Mouse (Mus musculus) neutrophil, adult 5-6 weeks (primary cell): ENCODE results near the gene Psme2. TPM values are rescaled to one million over a fixed set of nuclear protein-coding genes. Genes with fewer than 3 reads are reported as not detected.

Source experiments
- ATAC-seq: fragments of 151-379, 151-347 bp; 2 replicates; pipeline ENCODE4 v1.8.0; 2017; ENCODE audit warnings: mild to moderate bottlenecking, moderate TSS enrichment; ENCODE audit not compliant: insufficient number of reproducible peaks, poor library complexity, low FRiP score, severe bottlenecking; ENCODE audit errors: extremely low read depth
- total RNA-seq: library from RNA; stranded (forward); fragments of 200-1000 nt; gene quantifications from 2 replicates; pipeline ENCODE4 v1.2.3, GENCODE M21; 2017

Gene Psme2
- total RNA-seq, 1 experiment from 2014 or later = 175 TPM

DNA sequence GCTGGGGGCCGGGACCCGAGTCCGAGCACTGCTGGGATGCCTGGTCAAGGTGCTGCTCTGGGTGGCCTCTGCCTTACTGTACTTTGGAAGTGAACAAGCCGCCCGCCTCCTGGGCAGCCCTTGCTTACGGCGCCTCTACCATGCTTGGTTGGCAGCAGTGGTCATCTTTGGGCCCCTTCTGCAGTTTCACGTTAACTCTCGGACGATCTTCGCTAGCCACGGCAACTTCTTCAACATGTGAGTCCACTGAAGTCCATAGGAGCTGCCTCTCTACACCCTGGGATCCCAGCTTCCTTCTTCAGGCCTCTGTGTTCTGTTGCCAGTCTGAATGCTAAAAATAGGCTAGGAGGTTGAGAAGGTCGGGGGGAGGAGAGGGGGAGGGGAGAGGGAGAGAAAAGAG, 15.2 kb downstream of the Psme2 start:
- no peak for ATAC-seq

- no peak for ATAC-seq
Measured at GRCm38 (mm10) chr14:55575302-55575701, 15.6 kb downstream of the Psme2 start, which contains the start of gene Fitm1. TSS of gene Fitm1 (plus strand) at chr14:55575617.

DNA sequence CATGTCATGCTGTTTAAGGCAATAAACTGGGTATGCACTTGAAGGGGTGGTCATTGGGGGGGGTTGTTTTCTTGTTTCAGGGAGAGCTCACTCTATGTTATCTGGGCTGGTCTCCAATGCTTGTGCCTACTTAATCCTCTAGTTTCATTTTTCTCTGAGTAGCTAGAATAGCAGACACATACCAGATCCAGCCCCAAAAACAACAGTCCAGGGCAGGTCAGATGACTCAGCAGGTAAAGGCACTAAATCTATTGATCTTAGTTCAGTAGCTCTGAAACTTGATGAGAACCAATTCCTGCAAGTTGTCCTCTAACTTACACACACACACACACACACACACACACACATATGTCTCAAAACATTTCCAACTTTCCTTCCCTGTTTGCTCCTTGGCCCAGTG, 19.2 kb downstream of the Psme2 start:
- ATAC-seq = no peak

DNA sequence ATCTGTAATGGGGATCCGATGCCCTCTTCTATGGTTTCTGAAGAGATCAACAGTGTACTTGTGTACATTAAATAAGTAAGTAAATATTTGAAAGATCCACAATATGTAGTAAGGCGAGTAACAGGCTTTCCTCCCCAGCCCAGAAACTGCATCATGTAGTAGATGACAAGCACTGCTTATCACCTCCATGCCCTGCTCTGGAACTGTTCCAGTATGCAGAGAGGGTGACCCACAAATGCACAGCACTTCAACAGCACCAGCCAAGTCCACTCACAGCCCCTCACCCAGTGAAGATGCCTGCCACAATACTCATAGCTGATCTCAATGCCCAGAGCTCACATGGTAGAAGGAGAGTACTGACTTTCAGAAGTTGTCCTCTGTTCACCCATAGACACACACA, 20.3 kb downstream of the Psme2 start:
- no peak for ATAC-seq

DNA sequence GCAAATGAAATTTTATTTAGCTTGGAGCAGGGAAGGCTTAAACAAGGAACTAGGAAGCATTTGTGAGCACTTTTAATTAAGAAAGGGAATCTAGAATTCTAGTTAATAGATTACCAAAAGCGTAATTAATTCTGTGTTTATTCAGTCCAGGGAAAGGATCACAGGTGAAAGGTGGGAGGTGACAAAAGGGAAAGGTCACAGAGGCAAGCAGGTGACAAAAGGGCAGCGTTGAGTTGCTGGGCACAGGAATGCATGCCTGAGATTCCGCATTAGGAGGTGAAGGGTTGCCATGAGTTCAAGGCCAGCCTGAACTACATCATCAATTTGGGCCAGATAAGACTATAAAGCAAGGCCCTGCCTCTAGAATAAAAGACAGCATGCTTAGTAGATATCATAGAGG, 23.4 kb downstream of the Psme2 start:
- no peak for ATAC-seq

DNA sequence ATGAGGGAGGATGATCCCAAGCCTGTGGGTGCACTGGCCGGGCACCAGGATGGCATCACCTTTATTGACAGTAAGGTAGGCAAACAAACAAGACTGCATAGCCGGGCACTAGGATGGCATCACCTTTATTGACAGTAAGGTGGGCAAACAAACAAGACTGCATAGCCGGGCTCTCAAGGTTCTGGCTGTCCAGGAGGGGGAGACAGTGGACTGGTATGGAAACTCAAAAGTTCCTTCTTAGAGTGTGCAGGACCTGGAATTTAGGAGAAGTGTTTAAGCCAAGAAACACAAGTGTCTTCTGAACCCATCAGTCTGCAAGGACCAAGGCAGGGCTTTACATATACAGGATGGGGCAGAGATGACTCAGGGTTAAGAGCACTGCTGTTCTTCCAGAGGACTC, 25.2 kb downstream of the Psme2 start:
- no peak for ATAC-seq

DNA sequence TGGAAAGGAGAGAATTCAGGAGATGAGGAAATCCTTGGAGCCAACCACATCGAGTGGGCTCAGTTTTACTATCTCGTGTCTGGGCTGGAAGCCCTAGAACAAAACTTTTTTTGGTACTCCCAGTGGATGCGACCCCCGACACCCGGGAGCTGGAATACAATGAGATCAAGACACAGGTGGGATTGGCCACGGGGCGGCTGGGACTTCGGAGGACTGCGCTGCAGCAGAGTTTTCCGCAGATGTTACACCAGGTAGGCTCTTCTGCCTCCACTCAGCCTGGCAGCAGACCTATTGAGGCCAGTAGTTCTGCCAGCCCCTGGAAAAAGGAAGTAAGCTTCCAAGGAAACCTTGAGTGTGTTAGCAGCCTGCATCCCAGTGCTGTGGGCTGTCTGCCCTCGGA, 27.7 kb downstream of the Psme2 start:
- no peak for ATAC-seq

DNA sequence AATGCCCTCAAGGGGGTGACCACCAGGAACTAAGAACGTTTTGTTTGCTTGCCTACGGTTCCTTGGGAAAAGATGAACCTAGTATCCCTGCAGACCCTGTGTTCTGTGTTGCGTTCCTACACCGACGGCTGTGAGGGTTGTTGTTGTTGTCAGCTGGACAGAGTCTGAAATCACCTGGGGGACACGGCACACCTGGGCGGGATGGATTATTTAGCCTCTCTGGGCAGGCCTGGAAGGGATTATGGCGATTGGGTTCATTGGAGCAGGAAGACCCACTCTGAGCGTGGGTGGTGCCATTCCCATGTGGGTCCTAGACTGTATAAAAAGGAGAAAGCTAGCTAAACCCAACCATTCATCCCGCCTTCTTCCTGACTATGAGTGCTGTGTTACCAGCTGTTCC, 29.1 kb downstream of the Psme2 start:
- ATAC-seq = no peak

DNA sequence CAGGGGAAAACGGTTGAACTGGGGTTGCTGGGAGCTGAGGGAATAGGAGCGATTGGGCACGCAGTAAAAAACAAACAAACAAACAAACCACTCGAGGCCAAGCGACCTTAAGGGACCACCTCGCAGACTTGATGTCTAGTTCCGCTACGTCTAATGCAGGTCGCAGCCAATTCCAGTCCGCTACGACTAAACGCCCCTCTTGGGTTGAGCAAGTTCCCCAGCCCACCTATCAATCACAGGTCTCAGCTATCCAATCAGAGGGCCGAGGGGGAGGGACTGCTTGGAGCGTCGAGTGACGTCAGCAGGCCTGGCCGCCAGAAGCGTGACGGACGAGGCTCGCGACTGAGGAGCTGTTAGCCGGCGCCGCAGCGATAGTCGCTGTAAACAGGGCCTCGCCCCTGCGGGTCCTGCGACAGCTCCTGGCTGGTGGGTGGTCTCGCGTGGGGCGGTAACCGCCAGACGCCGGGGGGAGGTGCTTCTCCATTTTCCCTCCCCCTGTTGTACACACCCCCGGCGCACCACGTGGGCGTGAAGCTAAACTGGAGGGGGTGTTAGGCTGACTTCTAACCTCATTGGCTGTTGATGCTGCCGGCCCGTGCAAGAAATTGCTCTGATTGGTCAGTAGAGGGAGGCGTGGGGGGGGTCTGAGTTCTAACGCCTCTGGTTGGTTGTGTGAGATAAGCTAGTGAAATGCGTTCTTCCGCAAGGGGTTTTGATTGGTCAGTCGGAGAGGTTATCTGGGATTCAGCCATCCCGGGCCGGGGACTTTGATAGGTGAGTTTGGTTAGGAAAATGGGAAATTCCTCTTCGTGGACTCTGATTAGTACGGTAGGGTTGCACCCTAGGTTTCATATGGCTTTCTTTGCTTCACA, 30.5 kb downstream of the Psme2 start, which contains the start of gene A730061H03Rik:
Gene A730061H03Rik (minus strand): TSS at position 205 of the 872 bp plus-strand sequence.
- ATAC-seq = peak; percentile 77

DNA sequence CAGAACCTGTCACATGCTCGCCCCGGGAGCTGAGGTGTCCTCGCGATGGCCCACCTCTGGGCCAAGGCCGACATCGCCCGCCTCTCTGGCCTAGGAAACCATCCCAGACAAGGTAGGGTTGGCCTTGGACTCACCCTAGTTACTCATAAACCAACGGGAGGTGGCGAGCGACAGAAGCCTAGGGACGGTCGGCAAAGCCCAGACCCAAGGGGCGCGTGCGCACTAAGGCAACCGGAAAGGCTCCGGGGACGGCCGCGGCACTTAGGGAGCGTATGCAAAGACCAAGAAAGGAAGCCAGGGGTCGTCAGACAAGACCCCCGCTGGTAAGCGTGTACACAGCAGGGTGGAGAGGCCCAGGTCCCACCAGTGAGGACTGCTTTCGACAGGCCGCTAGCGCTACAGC, 31.1 kb downstream of the Psme2 start, which contains the start of gene Dcaf11:
Gene Dcaf11 (plus strand): TSS at position 208 of the 403 bp plus-strand sequence.
- ATAC-seq = peak; percentile 42

- ATAC-seq = no peak
Measured at GRCm38 (mm10) chr14:55558740-55559448, 32.0 kb downstream of the Psme2 start.

GRCm38 (mm10) chr14:55557587-55557986, 33.3 kb downstream of the Psme2 start:
- ATAC-seq = no peak

DNA sequence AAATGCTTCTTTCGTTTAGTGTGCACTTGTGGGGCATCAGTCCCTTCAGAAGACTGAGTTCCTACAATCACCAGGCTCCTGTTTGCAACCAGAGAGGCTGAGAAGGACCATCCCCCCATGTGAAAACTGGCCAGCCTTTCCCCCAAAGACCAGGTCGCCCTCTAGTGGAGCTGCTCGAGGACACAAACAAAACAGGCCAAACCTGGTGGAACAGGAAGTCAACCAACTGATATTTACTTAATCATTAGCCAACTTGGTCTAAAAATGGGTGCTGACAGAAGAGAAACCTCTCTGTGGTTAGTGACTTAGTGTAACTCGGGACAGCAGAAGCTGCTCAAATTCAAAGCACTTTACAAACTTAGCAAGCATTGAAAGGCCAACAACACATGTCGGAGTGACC, 33.9 kb downstream of the Psme2 start:
- peak; percentile 43 for ATAC-seq

- no peak for ATAC-seq
Measured at GRCm38 (mm10) chr14:55555788-55556187, 35.1 kb downstream of the Psme2 start.

DNA sequence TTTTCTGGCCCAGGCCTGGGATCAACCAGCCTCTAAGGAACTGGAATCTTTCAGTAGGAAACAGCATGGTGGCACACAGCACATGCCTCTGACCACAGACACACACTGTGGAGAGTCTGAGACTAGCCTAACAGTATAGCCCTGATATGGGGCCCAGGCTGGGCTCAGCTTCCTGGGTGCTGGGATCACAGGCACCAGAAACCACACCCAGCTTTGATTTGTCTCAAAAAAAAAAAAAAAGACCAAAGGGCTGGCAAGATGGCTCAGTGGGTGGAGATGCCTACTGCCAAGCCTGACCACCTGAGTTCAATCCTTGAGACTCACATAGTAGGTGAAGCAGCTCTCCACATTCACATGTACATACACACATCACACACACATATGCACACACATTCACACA, 36.3 kb downstream of the Psme2 start:
- ATAC-seq = no peak

DNA sequence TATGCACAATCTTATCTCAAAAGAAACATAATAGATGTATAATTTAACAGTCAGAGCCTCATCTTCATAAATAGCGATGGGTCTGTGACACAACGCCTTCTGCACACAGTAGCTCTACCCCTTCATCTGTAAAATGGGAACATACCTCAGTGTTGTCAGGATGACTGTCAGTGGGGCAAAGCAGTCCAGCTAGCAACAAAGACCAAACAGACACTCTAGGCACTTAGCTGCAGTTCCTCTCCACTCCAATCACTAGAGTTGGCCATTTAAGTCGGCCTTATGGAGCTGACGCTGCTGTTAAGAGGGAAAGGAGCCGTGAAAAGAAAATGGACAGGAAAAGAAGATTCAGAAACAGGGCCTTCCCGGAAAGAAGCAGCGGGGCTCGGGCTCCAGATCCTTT, 39.1 kb downstream of the Psme2 start:
- no peak for ATAC-seq

- ATAC-seq = no peak
Measured at GRCm38 (mm10) chr14:55551347-55551746, 39.6 kb downstream of the Psme2 start.

DNA sequence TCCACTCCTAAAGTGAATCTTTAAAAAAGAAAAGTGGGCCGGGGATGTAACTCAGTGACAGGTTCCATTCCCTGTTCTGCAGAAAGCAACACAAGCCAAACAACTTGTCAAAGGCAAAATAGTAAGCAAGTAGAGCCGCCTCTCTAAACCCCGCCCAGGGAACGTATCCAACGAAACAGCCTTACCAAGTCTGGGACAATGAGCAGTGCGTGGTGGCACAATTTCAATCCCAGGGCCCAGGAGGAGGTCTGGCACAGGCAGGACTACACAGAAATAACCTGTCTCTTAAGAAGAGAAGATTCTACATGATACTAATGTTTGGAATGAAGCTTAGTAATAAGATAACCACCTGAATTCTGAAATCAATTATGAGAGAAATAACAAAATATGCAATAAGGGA, 40.7 kb downstream of the Psme2 start:
- no peak for ATAC-seq

- no peak for ATAC-seq
Measured at GRCm38 (mm10) chr14:55544334-55544733, 46.6 kb downstream of the Psme2 start.

DNA sequence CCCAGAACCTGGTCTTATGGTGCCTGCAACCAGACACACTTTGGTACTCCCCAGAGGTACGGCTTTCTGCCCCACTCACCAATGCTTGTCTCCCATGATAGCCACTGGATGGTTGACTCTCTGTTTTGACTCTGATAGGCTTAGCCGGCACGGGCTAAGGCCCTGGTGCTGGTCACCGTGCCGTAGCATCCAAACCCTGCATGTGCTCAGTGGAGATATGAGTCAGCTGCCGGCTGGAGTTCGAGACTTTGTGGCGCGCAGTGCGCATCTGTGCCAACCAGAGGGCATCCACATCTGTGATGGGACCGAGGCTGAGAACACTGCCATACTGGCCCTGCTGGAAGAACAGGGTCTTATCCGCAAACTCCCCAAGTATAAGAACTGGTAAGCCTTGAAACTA, 48.6 kb downstream of the Psme2 start:
- ATAC-seq = no peak
